Mouse (Mus musculus) cerebellum, adult 11 months (tissue): Measurements from ENCODE around the gene 1600002K03Rik.

Experiments
- DNase-seq: peaks from one replicate; pipeline ENCODE4 v3.0.0; 2022

The 1600002K03Rik gene

GRCm38 (mm10) chr10:80169070-80169469 lies 3.7 kb upstream of the 1600002K03Rik start:
- no peak for DNase-seq

DNA sequence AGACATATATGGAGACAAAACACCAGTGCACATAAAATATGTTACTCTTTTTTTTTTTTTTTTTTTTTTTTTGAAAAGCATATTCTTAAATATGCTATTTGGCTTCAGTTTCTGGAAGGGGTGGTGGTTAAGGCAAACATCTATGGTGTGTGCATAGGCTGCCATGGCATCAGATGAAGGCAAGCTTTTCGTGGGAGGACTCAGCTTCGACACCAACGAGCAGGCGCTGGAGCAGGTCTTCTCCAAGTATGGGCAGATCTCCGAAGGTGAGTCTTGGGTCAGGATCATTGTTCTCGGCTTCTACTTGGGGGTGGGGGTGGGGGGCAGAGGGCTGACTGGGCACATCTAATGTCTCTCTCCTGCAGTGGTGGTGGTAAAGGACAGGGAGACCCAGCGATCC lies 3.1 kb upstream of the 1600002K03Rik start:
- DNase-seq = no peak

DNA sequence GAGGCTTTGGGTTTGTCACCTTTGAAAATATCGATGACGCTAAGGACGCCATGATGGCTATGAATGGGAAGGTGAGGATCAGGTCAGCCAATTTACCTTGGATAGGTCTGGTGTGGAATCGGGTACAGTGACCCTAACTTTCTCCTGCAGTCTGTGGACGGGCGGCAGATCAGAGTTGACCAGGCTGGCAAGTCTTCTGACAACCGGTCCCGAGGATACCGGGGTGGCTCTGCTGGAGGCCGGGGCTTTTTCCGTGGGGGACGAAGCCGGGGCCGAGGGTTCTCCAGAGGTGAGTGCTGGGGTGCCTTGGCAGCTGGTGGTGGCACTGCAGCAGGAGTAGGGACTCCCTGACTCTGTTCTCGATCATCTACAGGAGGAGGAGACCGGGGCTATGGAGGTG lies 2.7 kb upstream of the 1600002K03Rik start:
- peak; percentile 45 for DNase-seq

DNA sequence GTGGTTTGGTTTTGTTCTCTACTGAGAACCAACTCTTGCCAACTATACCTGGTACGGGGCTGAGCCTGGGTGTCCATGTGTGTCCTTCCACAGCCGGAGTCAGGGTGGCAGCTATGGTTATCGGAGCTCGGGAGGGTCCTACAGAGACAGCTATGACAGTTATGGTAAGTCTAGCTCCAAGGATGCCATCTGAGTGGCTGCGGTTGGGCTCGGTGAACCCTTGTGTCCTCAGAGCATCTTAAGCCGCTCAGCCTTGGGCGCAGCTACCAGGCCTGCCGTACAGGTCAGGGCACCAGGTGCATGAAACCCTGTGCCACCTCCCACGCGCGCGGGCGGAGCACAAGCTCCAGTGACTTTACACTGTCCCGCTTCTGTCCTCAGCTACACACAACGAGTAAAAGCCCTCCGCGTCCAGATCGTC lies 2.1 kb upstream of the 1600002K03Rik start:
- DNase-seq = peak; percentile 48

- DNase-seq = peak; percentile 38
Observed at GRCm38 (mm10) chr10:80171252-80171651, 1.5 kb upstream of the 1600002K03Rik start.

GRCm38 (mm10) chr10:80171760-80172526 lies 801 bp upstream of the 1600002K03Rik start:
- DNase-seq = peak; percentile 41

GRCm38 (mm10) chr10:80173358-80173757 lies 614 bp downstream of the 1600002K03Rik start:
- no peak for DNase-seq

DNA sequence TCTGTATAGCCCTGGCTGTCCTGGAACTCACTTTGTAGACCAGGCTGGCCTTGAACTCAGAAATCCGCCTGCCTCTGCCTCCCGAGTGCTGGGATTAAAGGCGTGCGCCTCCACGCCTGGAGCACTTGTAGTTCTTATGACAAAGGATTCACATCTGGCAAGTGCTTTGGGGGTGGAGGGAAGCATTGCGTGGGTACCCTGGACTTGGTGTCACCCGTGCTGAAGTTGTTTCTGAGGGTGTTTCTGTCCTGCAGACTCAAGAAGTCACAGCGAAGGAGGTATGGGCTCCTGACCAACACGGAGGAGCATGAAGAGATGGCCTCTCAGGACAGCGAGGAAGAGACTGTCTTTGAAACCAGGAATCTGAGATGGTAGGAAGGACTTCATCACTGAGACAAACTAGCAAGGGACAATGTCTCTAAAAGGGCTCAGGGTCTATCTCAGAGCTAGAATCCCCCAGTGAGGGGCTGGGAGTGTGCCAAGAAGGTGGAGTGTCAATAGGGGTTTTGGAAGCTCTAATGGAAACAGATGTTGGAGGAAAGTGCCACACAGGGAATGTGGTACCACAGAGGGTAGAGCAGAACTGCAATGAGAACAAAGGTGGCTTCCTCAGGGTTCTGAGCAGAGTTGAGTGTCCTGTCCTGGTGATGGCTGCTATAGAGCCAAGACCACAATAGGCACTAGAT lies 1.4 kb downstream of the 1600002K03Rik start:
- DNase-seq = peak; percentile 41

DNA sequence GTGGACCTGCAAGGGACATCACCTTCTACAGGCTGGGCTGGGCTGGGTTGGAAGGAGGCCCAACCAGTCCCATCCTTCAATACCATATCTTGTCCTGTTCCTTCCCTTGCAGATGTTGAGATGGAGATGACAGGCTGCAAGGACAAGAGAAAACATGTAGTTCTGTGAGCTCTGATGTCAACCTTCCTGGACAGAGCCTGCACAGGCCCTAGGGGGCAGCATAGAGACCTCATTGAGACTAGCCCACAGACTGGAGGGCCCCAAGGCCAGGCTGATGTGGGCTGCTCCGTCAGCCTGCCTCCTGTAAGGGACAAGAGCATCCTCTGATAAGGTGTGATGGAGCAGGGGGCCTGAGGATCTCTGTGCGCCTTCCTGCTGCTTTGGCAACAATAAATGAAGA lies 2.0 kb downstream of the 1600002K03Rik start:
- peak; percentile 36 for DNase-seq

DNA sequence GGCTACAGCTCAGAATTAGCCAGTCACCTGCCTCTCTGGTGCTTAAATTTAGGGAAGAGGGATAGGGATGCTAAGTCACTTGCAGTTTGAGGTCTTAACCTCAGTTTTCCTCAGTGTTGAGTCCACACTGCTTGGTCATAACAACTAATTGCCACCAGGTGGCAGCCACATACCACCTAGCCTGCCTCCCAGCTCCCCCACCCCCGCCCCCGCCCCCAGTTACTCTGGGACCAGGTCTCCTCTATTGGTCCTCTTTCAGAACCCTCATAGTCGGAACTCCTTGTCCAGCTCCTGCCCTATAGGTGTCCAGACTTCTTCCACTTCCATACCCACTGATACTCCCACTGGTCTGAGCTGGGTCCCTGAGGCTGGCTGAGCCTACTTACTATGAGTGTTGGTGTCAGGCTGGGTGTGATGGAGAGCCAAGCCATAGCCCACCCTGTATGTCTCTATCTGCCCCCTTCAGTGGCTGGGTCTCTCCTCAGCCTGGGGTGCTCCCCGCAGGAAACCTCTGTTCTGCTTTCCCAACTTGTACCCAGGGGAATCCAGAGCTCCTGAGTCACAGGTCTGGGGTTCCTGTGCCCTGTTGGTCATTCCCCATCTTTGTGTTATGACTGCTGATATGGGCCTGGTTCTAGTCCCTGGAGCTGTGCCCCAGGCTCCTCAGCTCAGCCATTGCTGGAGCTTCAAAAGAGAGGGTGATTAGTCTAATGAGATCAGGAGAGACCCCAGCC lies 3.0 kb downstream of the 1600002K03Rik start:
- DNase-seq = peak; percentile 40

- no peak for DNase-seq
Observed at GRCm38 (mm10) chr10:80176270-80176834, 3.6 kb downstream of the 1600002K03Rik start.

DNA sequence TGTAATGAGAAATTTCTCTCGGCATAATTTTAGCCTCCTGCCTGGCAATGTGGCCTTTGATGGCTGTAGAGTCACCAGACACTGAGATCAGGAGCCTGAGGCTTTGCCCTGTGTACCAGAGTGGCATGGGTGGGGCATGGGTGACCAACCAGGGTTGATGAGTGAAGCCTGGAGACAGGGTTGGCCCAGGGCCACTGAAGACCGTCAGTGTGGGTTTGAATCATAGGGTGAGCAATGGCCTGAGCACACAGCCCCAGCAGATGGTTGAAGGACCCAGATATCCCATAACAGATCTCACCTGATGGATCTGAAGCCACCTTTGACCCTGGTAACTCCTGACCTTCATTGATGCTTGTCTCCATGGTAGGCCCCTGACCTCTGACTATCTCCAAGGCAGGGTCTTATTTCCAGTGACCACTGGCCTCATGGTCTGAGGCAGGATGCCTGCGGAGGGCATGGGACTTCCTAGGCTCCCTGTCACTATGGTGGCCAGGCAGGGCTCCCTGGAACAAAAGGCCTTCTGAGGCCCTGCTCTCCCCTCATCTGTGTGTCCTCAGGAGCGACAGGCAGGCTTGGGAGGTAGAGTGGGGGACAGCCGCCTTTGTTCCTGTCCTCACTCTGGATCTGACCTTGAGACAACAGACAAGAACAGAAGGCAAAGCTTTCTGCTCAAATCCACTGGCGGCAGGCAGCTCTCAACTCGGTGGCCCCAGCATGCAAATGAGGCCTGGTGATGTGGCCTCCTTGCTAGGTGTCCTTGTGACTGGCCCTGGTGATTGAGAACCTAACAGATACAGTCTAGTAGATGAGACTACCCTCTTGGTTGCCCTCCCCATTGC lies 4.9 kb downstream of the 1600002K03Rik start:
- DNase-seq = no peak

DNA sequence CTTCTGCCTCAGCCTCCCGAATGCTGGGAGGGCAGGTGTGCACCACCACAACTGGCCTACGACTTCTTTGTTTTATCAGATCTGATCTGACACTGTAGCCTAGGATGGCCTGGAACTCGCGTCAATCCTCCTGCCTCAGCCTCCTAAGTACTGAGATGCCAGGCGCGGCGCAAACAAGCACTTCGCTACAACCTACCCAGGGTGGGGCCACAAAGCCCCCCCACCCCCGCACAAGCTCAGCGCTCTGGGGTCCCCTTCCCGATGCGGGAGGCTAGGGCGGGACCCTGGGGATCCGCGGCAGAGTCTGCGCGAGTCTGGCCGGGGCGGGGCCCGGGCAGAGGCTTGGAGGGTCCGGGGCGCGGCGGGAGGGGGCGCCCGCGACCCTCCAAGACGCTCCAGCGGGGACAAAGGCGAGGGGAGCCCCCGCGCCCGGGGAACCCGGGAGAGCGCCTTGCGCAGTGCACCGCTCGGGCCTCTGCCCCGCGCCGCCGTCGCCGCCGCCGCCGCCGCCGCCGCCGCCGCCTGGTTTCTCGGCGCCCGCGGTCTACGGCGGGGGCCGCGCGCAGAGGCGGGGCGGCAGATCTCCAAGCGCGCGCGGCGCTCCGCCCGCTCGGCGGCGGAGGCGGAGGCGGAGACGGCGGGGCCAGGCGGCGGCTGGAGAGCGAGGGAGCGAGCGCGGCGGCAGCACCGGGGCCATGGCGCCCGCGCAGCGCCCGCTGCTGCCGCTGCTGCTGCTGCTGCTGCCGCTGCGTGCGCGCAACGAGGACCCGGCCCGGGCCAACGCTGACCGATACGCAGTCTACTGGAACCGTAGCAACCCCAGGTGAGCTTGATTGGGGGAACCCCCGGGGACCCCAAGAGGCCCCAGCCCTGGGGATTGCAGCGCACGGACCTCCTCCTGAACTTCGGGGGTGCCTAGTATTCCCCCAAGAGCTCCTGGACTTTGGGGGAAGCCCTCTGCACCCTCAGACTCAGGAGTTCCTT lies 6.6 kb downstream of the 1600002K03Rik start, which contains the start of gene Efna2:
Gene Efna2, plus strand, starts transcription at position 415 of the 984 bp plus-strand sequence.
- DNase-seq = peak; percentile 50

DNA sequence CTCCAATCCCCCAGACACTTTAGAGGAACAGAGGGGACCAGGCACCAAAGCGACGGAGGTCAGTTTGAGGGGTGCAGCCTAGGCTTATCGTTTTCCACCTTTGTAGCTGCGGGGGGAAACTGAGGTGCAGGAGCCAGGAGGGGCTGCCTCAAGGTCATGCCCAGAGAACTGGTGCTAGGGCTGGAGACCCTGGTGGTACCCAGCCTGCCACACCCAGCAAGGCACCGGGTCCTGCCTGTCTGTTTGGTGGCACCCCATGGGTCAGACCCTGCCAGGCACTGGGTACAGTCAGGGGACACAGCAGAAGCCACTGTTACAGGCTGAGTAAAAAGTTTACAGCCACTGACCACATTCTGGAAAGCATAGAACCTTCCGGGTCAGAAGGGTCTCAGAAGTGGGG lies 7.5 kb downstream of the 1600002K03Rik start:
- DNase-seq = no peak

DNA sequence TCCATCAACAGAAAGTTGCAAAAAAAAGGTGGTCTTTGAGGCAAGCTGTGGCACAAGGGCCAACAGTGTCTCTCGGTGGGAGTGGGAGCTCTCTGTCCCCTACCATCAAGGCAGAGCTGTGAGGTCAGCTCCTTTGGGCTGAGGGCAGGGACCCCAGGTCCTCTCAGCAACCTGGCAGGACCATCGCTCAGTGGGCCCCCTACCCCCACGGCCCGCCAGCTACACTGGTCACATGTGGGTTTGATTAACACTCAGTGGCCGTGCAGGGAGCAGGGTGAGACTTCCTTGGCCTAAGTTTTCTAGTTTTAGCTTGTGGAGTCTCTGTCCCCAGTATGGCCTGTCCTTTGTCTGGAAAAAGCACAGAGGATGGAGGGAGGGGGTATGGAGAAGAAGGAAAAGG lies 8.1 kb downstream of the 1600002K03Rik start:
- no peak for DNase-seq

- no peak for DNase-seq
Observed at GRCm38 (mm10) chr10:80182547-80182946, 9.8 kb downstream of the 1600002K03Rik start.

GRCm38 (mm10) chr10:80186649-80187048 lies 13.9 kb downstream of the 1600002K03Rik start:
- no peak for DNase-seq

DNA sequence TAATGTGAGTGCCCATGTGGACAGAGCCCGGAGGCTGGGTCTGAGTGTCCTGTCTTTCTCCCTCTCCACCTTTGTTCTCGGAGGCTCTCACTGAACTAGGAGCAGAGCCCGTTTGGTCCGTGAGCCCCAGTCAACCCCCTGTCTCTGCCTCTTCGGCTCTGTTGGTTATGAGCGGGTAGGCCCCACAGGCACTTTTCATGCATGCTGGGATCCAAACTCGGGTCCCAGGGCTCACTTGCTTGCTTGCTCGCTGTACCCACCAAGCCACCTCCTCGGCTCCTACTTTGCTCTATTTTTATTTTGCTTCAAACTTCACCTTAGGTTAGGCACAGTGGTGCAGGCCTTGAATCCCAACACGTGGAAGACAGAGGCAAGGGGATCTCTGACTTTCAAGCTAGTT lies 15.0 kb downstream of the 1600002K03Rik start:
- DNase-seq = no peak

- no peak for DNase-seq
Observed at GRCm38 (mm10) chr10:80188453-80189024, 15.8 kb downstream of the 1600002K03Rik start.

DNA sequence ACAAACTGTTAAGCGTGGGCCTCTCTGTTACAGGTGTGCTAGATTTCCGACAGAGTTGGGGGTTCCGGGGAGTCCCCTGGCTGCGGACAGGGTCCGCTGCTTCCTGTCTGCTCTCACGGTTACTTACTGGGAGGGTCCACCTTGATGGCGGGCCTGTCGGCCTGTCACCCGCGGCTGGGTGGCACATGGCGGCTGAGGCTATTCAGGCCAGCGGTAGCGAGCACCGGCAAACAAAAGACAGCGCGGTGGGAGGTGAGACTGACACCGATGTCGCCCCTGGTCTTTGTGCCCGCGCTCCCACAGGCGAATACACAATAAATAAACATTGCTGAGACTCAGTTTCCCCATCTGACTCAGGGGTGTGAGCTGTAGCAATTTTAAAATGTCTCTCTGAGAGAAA lies 17.3 kb downstream of the 1600002K03Rik start:
- DNase-seq = no peak
